Mouse (Mus musculus): ENCODE data around the gene B4galnt1.

GRCm38 (mm10) chr10:127150471-127150872, 14.6 kb upstream of the B4galnt1 start:
- no peak for TF ChIP-seq CTCF (IDR thresholded peaks at IDR 0.05; ENCODE audit: borderline replicate concordance, insufficient read depth, low read depth, low read length)
- no peak for TF ChIP-seq POLR2A (IDR thresholded peaks at IDR 0.05; ENCODE audit: borderline replicate concordance, insufficient read depth, low read length)
